8 mouse cellular contexts compared by ENCODE assay signal in the genomic region with DNA sequence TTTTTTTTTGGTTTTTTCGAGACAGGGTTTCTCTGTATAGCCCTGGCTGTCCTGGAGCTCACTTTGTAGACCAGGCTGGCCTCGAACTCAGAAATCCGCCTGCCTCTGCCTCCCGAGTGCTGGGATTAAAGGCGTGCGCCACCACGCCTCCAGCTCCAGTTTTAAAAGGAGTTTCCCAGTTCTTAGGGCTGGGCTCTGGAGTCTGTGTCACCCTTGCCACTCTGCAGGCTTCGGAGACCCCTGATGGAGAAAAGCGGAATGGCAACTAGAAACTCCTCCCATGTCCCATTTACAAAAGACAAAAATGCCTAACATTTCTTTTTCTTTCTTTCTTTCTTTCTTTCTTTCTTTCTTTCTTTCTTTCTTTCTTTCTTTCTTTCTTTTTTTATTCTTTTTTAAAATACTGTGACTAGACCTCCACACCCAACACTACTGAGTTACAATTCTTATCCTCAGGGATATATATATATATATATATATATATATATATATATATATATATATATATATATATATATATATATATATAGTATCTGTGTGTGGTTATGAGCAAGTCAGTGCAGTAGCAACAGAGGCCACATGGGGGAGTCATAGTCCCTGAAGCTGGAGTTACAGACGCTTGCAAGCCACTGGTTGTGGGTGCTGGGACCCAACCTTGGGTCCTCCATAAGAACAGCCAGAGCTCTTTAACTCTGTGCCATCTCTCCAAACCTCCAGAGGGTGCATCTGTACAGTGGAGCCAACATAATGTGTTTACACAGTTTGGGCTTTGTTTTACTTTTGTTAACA. TPM values are rescaled to one million over a fixed set of nuclear protein-coding genes. Genes with fewer than 3 reads are reported as not detected.
DNase-seq lines count a peak whose midpoint lies in the region; TF ChIP-seq lines count a peak whose summit lies in the region.
"Not testable (repeated sequence)": the region's sequence is repeated elsewhere in the genome, so short reads cannot be mapped to it uniquely, and the experiment has no call there.
"Had no signal": no experiment of that assay in that cellular context is flagged by ENCODE, and none has a peak within 500 bp of the region (broad histone marks: within the 10 kb centered on the region; RNA-seq: fewer than 3 reads in every experiment).

No protein-coding gene starts in this region.

- H3K27ac ChIP-seq in embryonic fibroblast, embryonic 13.5 days (ENCODE audit: insufficient read depth, low read length) = not testable (repeated sequence)

- H3K4me1 ChIP-seq in embryonic fibroblast, embryonic 13.5 days (ENCODE audit: control insufficient read depth, insufficient read depth, low read length) = not testable (repeated sequence)

- TF ChIP-seq POLR2A in embryonic fibroblast, embryonic 13.5 days (IDR thresholded peaks at IDR 0.05; ENCODE audit: low read depth, low read length) = not testable (repeated sequence)

- TF ChIP-seq CTCF in embryonic fibroblast, embryonic 13.5 days (IDR thresholded peaks at IDR 0.05; ENCODE audit: borderline replicate concordance, insufficient read depth, low read length) = peak; percentile 34; the same call in 1 of the 2 replicates

- intact Hi-C loops in heart, postnatal 36 days (cut with DNase I) = not testable (repeated sequence)

- not testable (repeated sequence) for H3K4me3 ChIP-seq in embryonic fibroblast, embryonic 13.5 days (ENCODE audit: insufficient read depth, low read length)

- DNase-seq in Muller cell, postnatal 12 days (ENCODE audit: inconsistent ontology term) = peak; percentile 73
- DNase-seq in c-Kit-positive CD71-negative TER-119-negative erythroid progenitor cells, embryonic 14.5 days (ENCODE audit: low read depth) = peak; percentile 65
- DNase-seq in heart, postnatal 36 days = peak; percentile 61 to 76
- DNase-seq in kidney, postnatal 36 days = peak; percentile 72 to 87
- DNase-seq in lung, postnatal 10 days = peak; percentile 88
- DNase-seq in retina, postnatal 1 day = peak; percentile 81

RNA-seq across cellular contexts. Expression of a gene that starts 6.3 kb away (rescaled TPM):
- polyA plus RNA-seq in embryonic fibroblast, embryonic 13.5 days (2011; ENCODE audit: insufficient read length, low read depth, missing spikeins) = not detected in 2 replicates
- not detected for total RNA-seq in heart, postnatal 36 days (2021)
- total RNA-seq: layer of hippocampus, postnatal 14 days had no signal

RNA-seq across cellular contexts. Expression of a gene that starts 7.7 kb away (rescaled TPM):
- 0.33 and 0.44 TPM in 2 replicates for polyA plus RNA-seq in embryonic fibroblast, embryonic 13.5 days (2011; ENCODE audit: insufficient read length, low read depth, missing spikeins)
- total RNA-seq in heart, postnatal 36 days (2021) = 10 to 100 TPM; 24.5 to 26.0 TPM

RNA-seq across cellular contexts. Expression of a gene that starts 18.0 kb away (rescaled TPM):
- polyA plus RNA-seq in embryonic fibroblast, embryonic 13.5 days (2011; ENCODE audit: insufficient read length, low read depth, missing spikeins) = 102 and 107 TPM in 2 replicates
- 10 to 100 TPM; 17.1 to 32.9 TPM for total RNA-seq in heart, postnatal 36 days (2021)

RNA-seq across cellular contexts. Expression of a gene that starts 23.5 kb away (rescaled TPM):
- polyA plus RNA-seq in embryonic fibroblast, embryonic 13.5 days (2011; ENCODE audit: insufficient read length, low read depth, missing spikeins) = 38.3 and 39.4 TPM in 2 replicates
- total RNA-seq in heart, postnatal 36 days (2021) = 10 to 100 TPM; 27.8 to 32.9 TPM

RNA-seq across cellular contexts. Expression of a gene that starts 31.3 kb away (rescaled TPM):
- 10.5 and 12.5 TPM in 2 replicates for polyA plus RNA-seq in embryonic fibroblast, embryonic 13.5 days (2011; ENCODE audit: insufficient read length, low read depth, missing spikeins)
- total RNA-seq in heart, postnatal 36 days (2021) = 10 to 100 TPM; 15.8 to 20.2 TPM
